Mouse (Mus musculus) thymus, adult 2 months (tissue): ENCODE measurements at regions not wholly inside any gene's neighbourhood (a gene's known extent, or its start where the extent isn't known, plus 50 kb on each side); places are given as distances from the start of the nearest gene placed in this dataset.

Experiments
- CTCF ChIP-seq: fragments of 200-500 bp; IDR thresholded peaks from 2 replicates; pipeline ENCODE4 v1.5.1; 2012; ENCODE audit warnings: mild to moderate bottlenecking, control low read depth, low read length, moderate library complexity, borderline replicate concordance; ENCODE audit not compliant: control insufficient read depth, poor library complexity, insufficient read depth; ENCODE audit errors: extremely low read depth
- POLR2A ChIP-seq: fragments of 200-500 bp; IDR thresholded peaks from 2 replicates; pipeline ENCODE4 v1.6.1; 2012; ENCODE audit warnings: mild to moderate bottlenecking, low read length, control low read depth, moderate library complexity; ENCODE audit not compliant: control insufficient read depth, poor library complexity, insufficient read depth; ENCODE audit errors: extremely low read depth

GRCm38 (mm10) chr13:52374781-52375180 lies 156.3 kb downstream of the Diras2 start:
- no peak for TF ChIP-seq CTCF
- no peak for TF ChIP-seq POLR2A
